In the genomic region with DNA sequence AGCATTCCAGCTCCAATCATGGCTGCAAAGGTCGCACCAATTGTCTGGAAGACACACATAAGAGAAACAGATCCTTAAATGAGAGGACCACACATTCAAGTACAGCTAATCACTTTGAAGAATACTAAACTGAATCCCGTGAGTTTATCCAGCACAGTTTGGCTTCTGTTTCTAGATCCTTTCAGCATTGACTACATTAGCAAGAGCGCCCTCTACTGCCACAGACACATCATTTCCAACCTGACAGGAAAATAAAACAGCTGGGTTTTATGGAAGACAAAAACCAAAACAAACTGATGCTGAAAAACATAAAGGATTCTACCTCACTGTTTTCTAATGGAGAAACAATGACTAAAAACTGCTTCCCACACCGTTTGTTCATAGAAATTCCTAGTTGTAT, we compare ENCODE assay signal across 9 mouse cellular contexts. TPM values are rescaled to one million over a fixed set of nuclear protein-coding genes. Genes with fewer than 3 reads are reported as not detected.
DNase-seq lines count a peak whose midpoint lies in the region; ATAC-seq and TF ChIP-seq lines count a peak whose summit lies in the region.
"Had no signal": no experiment of that assay in that cellular context is flagged by ENCODE, and none has a peak within 500 bp of the region (broad histone marks: within the 10 kb centered on the region; RNA-seq: fewer than 3 reads in every experiment).

No protein-coding gene starts in this region.

- peak; percentile 74 for TF ChIP-seq CTCF in liver, postnatal 0 days (IDR thresholded peaks at IDR 0.05; ENCODE audit: low read depth)

- no peak overlapping the region for H3K9ac ChIP-seq in liver, postnatal 0 days (replicated peaks)

- no peaks in the 10 kb centered on the region for H3K27me3 ChIP-seq in liver, postnatal 0 days (ENCODE audit: insufficient read depth, low read length)

- no peaks in the 10 kb centered on the region for H3K4me1 ChIP-seq in liver, postnatal 0 days (ENCODE audit: insufficient read depth)

- 51% methylated on average over 4 of the region's 4 CpGs for WGBS in liver, postnatal 0 days (ENCODE audit: insufficient replicate concordance)

- H3K27ac ChIP-seq in liver, postnatal 0 days (ENCODE audit: low read depth), result no peak overlapping the region

- no peak for ATAC-seq in liver, postnatal 0 days

- peaks cover 68% of the 10 kb centered on the region for H3K36me3 ChIP-seq in liver, postnatal 0 days (replicated peaks; ENCODE audit: insufficient read depth, low read length)

- no peak overlapping the region for H3K4me3 ChIP-seq in liver, postnatal 0 days (ENCODE audit: low read depth, low read length)

- peak; percentile 60 for DNase-seq in adrenal gland, postnatal 10 days
- no peak for DNase-seq in adrenal gland, adult 8-10 months
- DNase-seq in left cerebral cortex, adult 18-20 months (ENCODE audit: low spot score in 2 of 2), result peak; percentile 52 to 63
- no peak for DNase-seq in left cerebral cortex, adult 8-10 months (ENCODE audit: low spot score in 2 of 2)
- DNase-seq in NIH3T3 (ENCODE audit: low read depth), result peak; percentile 68
- DNase-seq in embryo, embryonic 11 days, result peak; percentile 73
- peak; percentile 44 for DNase-seq in liver, postnatal 0 days
- DNase-seq in urinary bladder, postnatal 10 days (ENCODE audit: low spot score), result no peak

- no peak for TF ChIP-seq EP300 in liver, postnatal 0 days (IDR thresholded peaks at IDR 0.05; ENCODE audit: low read depth)

- H3K4me2 ChIP-seq in liver, postnatal 0 days (ENCODE audit: low read depth, low read length), result no peak overlapping the region

- no peaks in the 10 kb centered on the region for H3K9me3 ChIP-seq in liver, postnatal 0 days (ENCODE audit: low read length)

RNA-seq across cellular contexts. Expression of a gene that starts 7.4 kb away (rescaled TPM):
- total RNA-seq in adrenal gland, postnatal 10 days (2021), result 100 to 1,000 TPM; 681 to 719 TPM
- 100 to 1,000 TPM; 407 to 751 (median 544) TPM for total RNA-seq in adrenal gland, adult 8-10 months (2022)
- total RNA-seq in left cerebral cortex, adult 18-20 months (2021), result 100 to 1,000 TPM; 446 to 487 TPM
- total RNA-seq in left cerebral cortex, adult 8-10 months (2022), result 100 to 1,000 TPM; 455 to 522 (median 488) TPM
- 185 and 210 TPM in 2 replicates for polyA plus RNA-seq in liver, postnatal 0 days (2015; fragmentation: Nextera tagmentation; extraction: Ambion mirVana)

RNA-seq across cellular contexts. Expression of a gene that starts 13.8 kb away (rescaled TPM):
- 1 to 10 TPM; 1.3 to 1.9 TPM for total RNA-seq in adrenal gland, postnatal 10 days (2021)
- under 1 TPM; 0.49 to 0.89 (median 0.58) TPM for total RNA-seq in adrenal gland, adult 8-10 months (2022)
- 1 to 10 TPM in 1 of 2 experiments, under 1 TPM in 1; 0.74 to 1.1 TPM for total RNA-seq in left cerebral cortex, adult 18-20 months (2021)
- total RNA-seq in left cerebral cortex, adult 8-10 months (2022), result under 1 TPM in 3 of 4 experiments, not detected in 1; 0.50 to 0.91 (median 0.55) TPM
- 0.25 and 0.43 TPM in 2 replicates for polyA plus RNA-seq in liver, postnatal 0 days (2015; fragmentation: Nextera tagmentation; extraction: Ambion mirVana)

RNA-seq across cellular contexts. Expression of a gene that starts 29.5 kb away (rescaled TPM):
- total RNA-seq in adrenal gland, postnatal 10 days (2021), result under 1 TPM; 0.15 to 0.30 TPM
- under 1 TPM in 3 of 4 experiments, not detected in 1; 0.06 to 0.08 (median 0.07) TPM for total RNA-seq in adrenal gland, adult 8-10 months (2022)
- 10 to 100 TPM; 15.5 to 17.2 TPM for total RNA-seq in left cerebral cortex, adult 18-20 months (2021)
- total RNA-seq in left cerebral cortex, adult 8-10 months (2022), result 10 to 100 TPM; 14.9 to 21.0 (median 17.0) TPM
- polyA plus RNA-seq in liver, postnatal 0 days (2015; fragmentation: Nextera tagmentation; extraction: Ambion mirVana), result not detected in 2 replicates

RNA-seq across cellular contexts. Expression of a gene that starts 59.9 kb away (rescaled TPM):
- not detected for total RNA-seq in adrenal gland, postnatal 10 days (2021)
- total RNA-seq in adrenal gland, adult 8-10 months (2022), result not detected
- total RNA-seq in left cerebral cortex, adult 18-20 months (2021), result not detected
- not detected for total RNA-seq in left cerebral cortex, adult 8-10 months (2022)
- not detected in 2 replicates for polyA plus RNA-seq in liver, postnatal 0 days (2015; fragmentation: Nextera tagmentation; extraction: Ambion mirVana)
- polyA plus RNA-seq: lung, embryonic 16.5 days had no signal

Comparison
In these comparisons a context has a peak if more than half of its experiments do, and no peak if none do; other contexts are left out.
1. DNase-seq: peak in adrenal gland, postnatal 10 days (single experiment), left cerebral cortex, adult 18-20 months (2 of 2), NIH3T3 (single experiment), embryo, embryonic 11 days (single experiment) and liver, postnatal 0 days (single experiment); none in adrenal gland, adult 8-10 months (single experiment), left cerebral cortex, adult 8-10 months (0 of 2) and urinary bladder, postnatal 10 days (single experiment).
2. RNA of a gene that starts 29.5 kb away (total RNA-seq): 14.9 to 21.0 TPM in left cerebral cortex, adult 8-10 months and 15.5 to 17.2 TPM in left cerebral cortex, adult 18-20 months; 0.15 to 0.30 TPM in adrenal gland, postnatal 10 days and 0.06 to 0.08 TPM in adrenal gland, adult 8-10 months; every median in the first group is over 10 times any median in the second.